Mouse (Mus musculus) layer of hippocampus, adult 11-12 months (tissue): Measurements from ENCODE around the gene Gm10570.

ENCODE experiments used
- DNase-seq: peaks from one replicate; pipeline ENCODE4 v3.0.0; 2022; ENCODE audit warnings: low spot score

Gene Gm10570

DNA sequence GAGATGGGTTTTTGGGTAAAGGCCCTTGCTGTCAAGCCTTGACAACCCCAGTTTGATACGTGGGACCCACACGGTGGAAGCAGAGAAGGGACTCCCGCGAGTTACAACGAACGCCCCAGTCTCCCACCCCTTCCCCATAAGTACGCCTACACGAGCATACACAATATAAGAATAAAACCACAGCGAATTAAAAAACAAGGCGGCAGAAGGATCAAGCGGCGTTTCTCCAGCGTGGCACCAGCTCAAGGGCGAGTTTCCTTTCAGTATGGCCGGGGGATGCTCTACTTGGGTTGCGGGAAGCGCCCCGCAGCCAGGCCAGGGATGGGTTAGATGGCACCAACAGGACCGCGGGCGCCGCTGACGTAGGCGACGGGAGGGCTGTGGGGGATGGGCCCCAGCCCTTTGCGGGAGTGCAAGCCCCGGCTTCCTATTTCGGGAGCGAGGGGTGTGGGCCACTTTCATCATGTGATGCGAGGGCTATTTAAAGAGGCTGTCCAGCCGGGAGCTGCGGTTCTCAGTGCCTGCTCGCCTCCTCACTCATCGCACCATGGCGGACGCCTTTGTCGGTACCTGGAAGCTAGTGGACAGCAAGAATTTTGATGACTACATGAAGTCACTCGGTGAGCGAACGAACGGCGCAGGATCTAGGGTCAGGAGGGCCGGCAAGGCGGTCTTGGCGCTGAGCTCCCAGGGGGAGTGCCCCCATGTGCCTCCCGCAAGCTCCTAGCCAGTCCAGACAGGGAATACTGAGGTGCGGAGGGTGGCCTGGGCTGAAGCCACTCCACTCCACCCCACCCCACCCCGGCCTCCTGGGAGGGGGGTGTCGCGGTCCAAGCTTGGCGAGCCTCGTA is at the start of gene Gm10570, which contains the start of gene Fabp3:
Gene Gm10570, minus strand, starts transcription at position 444 of the 851 bp plus-strand sequence.
Gene Fabp3, plus strand, starts transcription at position 365 of the 851 bp plus-strand sequence.
- DNase-seq, result peak; percentile 76

DNA sequence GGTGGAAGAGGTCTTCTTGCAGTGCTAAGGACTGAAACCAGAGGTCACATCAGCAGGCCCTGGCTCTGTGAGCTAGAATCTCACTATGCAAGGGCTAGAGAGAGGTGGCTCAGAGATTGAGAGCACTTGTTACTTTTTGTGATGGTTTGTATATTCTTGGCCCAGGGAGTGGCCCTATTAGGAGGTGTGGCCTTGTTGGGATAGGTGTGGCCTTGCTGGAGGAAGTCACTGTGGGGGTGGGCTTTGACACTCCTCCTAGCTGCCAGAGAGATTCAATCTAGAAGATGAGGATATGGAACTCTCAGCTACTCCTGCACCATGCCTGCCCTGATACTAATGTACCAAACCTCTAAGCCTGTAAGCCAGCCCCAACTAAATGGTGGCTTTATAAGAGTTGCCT is 49.5 kb upstream of the Gm10570 start:
- no peak for DNase-seq

- DNase-seq, result no peak
These were observed 44.1 kb upstream of the Gm10570 start for GRCm38 (mm10) chr4:130352588-130352987.

DNA sequence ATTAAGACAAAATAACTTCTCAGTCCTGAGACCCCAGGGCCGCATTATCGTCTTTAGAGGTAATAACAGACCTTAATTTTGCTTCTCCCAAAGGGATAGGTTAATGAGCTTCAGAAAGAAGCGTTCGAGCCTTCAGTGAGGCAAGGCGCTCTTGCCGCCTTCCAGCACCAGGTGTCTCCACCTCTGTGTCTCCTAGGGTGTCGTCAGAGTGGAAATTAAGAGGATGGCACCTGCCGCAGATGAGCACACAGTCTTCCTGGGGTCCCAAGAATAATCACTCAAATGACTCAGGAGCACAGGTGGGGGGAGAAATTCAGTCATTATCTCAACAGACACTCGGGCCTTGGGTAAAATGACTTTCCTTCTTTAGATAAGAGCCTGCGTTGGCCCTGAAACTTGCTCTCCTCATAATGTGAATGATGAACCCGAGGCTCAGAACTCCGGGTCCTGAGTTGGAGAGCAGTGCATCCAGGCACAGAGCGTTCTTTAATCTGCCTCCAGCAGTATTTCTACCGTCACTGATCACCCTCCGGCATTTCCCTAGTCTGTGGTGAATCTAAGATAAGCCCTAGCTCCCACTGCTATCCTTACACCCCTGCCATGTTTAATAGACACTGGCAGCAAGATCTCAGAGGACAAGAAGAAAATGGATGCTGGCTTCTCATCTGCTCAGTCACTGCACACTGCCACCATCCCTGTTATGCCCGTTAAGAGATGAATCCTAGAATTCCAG is 42.4 kb upstream of the Gm10570 start:
- DNase-seq, result no peak

- DNase-seq, result no peak
These were observed 41.2 kb upstream of the Gm10570 start for GRCm38 (mm10) chr4:130349666-130350065.

DNA sequence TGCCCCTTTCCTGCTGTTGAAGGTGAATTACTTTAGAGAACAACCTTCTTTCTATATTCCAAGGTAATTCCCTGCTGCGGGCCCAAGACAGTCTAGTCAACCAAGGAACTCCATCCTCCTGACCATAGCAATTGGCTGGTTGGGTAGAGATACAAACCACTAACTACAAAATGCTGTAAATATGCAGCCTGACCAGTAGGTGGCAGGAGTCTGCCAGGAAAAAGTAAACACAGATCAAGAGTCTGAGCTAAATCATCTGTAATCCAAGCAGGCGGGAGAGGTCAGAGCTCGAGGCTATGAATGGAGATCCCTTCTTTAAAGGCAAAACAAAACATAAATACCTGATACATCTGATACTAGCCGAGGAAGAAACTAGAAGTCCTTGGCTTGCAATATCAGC is 33.2 kb upstream of the Gm10570 start:
- DNase-seq, result peak; percentile 32

DNA sequence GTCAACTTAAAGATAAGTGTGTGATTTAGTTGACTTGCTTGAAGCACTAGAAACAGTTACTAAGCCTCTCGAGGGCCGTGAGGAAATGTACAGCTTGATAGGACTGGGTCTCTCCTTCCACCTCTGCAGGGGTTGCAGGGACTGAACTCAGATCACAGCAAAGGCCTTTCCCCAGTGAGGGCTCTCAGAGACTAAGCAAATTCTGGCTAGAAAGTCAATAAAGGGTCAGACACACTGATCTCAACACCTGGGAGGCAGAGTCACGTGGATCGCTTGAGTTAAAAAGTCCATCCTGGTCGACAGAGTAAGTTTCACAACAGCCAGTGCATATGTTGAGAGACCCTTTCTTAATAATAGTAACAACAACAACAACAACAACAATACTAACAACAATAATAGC is 27.4 kb upstream of the Gm10570 start:
- no peak for DNase-seq

DNA sequence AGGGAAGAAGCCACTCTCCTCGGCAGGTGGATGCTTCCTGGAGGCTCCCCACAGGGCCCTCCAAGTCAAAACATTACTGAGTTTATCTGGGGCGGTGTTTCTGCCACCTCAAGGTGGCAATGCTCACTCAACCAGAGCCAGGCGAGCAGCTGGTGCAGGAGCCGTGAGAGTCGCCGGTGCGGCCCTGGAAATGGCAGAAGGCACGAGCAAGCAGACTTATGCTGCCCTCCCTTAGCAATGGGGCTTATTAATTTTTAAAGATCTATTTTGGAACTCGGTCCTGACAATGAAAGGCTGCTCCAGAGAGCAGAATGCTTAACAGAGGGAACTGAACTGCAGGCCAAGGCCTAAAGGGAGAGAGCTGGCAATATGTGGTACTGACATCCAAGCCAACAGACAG is 18.9 kb upstream of the Gm10570 start:
- no peak for DNase-seq

DNA sequence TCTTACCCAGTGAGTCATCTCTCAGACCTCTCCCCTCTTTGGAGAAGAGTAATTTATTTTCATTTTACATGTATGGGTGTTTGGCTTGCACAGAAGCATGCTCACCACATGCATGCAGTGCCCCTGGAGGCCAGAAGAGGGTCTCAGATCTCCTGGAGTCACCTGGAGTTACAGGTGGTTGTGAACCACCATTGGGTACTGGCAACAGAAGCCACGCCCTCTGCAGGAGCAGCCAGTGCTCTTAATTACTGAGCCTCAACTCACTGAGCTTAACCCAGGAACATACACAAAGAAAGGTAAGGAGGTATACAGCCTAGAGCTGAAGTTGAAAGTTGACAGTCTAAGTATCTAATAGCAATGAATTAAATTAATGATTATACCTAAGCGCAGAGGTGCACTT is 17.0 kb upstream of the Gm10570 start:
- DNase-seq, result no peak

DNA sequence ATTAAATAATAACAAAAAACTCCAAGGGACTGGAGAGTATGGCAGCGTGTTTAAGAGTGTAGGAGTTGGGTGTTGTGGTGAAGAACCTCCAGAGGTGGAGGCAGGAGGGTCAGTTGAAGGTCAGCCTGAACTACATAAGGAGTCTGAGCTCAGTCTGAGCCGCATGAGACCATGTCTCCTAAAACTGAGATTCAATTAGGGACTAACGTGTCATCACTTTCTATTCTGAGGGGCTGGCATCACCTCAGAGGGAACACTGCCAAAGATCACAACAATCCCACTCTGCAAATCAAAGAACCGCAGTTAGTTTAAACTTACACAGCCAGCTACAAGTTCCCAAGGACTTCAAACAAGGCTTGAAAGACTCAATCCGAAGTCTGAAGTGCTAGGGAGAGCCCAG is 15.1 kb upstream of the Gm10570 start:
- no peak for DNase-seq

DNA sequence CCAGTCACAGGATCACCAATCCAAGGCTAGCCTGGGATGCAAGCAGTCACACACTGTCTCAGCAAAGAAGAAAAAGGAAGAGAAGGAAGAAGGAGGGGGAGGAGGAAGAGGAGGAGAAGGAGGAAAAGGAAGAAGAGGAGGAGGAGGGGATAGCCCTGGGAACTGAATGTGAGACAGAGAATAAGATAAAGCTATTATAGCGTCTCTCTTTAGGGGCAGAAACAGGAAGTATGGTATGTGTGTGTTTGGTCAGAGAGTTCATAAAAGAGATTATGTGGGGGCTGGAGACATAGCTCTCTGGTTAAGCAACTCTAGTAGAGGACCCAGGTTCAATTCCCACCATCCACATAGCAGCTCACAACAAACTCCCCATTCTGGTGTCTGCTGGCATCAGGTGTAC is 14.7 kb upstream of the Gm10570 start:
- no peak for DNase-seq

- no peak for DNase-seq
These were observed 14.1 kb upstream of the Gm10570 start for GRCm38 (mm10) chr4:130322567-130322966.

DNA sequence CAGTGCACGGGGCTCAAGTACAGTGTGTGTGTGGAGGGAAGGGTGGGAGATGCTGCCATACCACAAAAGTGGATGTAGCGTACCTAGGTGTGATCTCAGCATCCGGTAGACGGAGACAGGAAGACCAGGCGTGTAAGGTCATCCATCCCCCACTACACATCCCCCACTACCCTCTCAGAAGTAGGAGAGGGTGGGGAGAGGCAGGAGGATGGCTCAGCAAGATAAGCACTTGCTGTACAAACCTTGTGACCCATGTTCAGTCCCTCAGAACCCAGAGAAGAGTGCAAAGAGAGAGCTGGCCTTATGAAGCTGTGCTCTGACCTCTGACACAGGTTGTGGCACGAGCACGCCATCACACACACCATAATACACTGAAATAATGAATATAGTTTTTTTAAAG is 13.2 kb upstream of the Gm10570 start:
- DNase-seq, result no peak

DNA sequence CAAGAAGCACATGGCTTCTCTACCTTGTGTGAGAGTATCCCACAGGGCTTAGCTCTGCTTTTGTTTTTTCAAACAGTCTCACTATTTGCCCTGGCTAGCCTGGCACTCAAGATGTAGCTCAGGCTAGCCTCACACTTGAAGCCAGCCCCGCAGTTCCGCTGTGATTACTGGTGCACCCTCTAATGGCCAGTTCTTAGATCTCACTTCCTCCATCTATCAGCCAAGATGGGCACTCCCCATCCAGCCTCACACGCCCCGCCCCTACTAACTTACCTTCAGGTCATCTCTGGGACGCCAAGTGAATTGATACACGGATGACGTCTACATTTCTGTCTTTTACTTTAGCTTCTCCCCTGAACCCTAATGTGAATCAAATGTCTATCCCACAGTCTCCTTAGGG is 11.1 kb upstream of the Gm10570 start:
- DNase-seq, result no peak

DNA sequence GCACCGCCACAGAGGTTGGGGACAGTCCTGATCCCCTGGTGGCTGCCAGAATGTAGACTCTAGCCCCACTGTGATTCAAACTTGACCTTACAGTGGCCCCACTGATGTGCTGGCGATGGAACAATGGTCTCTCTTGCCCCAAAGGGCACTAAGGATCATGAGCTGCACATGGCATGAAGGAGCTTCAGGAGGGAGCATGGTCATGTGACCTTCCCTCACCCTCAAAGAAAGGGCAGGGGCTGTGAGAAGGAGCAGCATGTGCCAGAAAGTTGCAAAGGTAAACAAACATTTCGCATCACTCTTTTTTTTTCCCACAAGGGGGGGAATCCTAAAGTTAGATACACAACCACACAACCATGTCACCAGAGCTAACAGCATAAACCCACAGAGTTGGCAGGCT is 9.6 kb upstream of the Gm10570 start:
- no peak for DNase-seq

GRCm38 (mm10) chr4:130316691-130317090 is 8.2 kb upstream of the Gm10570 start:
- DNase-seq, result no peak

DNA sequence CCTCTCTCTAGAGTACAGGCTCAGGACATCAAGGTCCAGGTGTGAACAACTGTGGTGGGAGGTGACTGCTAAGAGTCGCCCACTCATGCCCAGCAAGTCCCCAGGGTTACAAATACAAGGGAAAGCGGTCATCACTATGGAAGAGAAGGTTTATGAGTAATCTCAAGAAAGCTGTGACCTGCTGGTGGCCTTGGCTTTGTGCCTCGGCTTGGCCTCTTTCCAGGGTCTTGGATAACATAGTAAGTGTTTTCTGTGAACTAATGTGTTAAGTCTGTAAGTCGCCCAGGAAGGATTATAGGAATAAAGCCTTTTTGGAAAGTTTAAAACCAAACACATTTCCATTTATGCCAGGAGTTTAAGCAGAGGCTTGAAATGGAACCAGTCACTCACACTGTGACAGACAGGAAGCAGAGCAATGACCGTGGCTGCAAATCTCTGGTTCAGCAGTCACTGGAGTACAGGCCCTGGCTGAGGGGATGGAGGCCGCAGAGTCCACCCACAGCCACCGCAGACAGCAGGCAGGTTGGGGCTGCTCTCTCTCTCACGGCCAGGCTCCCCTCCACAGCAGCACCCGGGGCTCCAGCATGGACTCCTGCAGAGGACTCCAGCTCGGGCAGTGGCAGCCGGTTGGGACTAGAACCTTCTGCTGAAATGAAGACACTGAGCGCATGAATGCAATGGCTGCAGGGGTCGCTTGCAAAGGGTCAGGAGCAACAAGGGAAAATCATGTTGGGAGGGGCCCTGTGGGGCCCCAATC is 7.5 kb upstream of the Gm10570 start:
- no peak for DNase-seq

DNA sequence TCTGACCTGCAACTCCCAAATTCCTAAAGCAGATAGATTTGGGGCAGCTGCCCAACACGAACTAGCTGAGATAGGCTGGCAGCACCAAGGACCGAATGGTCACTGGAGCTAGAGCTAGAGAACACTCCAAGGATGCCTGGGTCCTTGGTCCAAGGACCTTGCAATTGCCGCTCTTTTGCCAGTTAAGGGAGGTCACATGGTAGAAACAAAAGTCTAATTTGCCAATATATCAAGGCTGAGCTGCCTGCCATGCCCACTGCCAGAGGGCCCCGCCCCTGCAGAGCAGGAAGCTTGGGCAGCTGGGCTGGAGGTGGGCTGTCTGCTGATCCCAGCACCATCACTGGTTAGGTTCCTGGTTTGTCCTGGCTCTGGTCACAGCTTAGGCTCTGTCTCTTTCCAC is 5.1 kb upstream of the Gm10570 start:
- DNase-seq, result no peak

- DNase-seq, result no peak
These were observed 4.1 kb upstream of the Gm10570 start for GRCm38 (mm10) chr4:130312526-130312925.

GRCm38 (mm10) chr4:130309254-130309653 is 780 bp upstream of the Gm10570 start:
- DNase-seq, result no peak

DNA sequence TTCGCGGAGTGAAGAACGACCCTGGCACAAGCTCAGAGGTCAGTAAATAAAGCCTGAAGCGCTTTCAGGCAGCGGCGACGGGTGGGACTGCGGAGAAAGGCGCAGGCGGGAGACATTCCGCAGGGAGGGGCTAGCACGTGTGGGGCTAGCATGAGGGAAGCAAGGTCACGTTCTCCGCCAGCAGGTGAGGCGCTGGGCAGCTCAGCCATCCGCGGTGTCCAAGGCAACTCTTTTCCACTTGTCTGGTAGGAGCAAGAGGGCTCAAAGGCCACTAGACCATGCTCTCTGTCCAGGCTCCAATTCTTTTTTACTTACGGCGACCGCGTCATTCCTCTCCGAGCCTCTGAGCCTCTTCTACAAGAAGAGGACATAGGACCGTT is 633 bp downstream of the Gm10570 start:
- no peak for DNase-seq

- no peak for DNase-seq
These were observed 1.5 kb downstream of the Gm10570 start for GRCm38 (mm10) chr4:130306796-130307630.
